24 mouse cellular contexts compared by ENCODE assay signal in genomic region chr2:17672156-17672555, GRCm38 (mm10). TPM values are rescaled to one million over a fixed set of nuclear protein-coding genes. Genes with fewer than 3 reads are reported as not detected.
DNase-seq lines count a peak whose midpoint lies in the region; ATAC-seq lines count a peak whose summit lies in the region.
"Had no signal": no experiment of that assay in that cellular context is flagged by ENCODE, and none has a peak within 500 bp of the region (broad histone marks: within the 10 kb centered on the region; RNA-seq: fewer than 3 reads in every experiment).

No protein-coding gene starts in this region.

- no peak for ATAC-seq in midbrain, embryonic 11.5 days (ENCODE audit: low FRiP score)
- ATAC-seq in intestine, embryonic 16.5 days: no peak
- ATAC-seq: forebrain, embryonic 13.5 days; forebrain, embryonic 15.5 days; forebrain, postnatal 0 days; Patski had no signal

- no peaks in the 10 kb centered on the region for H3K9me3 ChIP-seq in midbrain, embryonic 11.5 days (ENCODE audit: control insufficient read depth, low read length)
- H3K9me3 ChIP-seq in midbrain, embryonic 10.5 days (replicated peaks): no peaks in the 10 kb centered on the region
- no peaks in the 10 kb centered on the region for H3K9me3 ChIP-seq in intestine, embryonic 16.5 days (ENCODE audit: control insufficient read depth, low read length)
- H3K9me3 ChIP-seq: embryonic facial prominence, embryonic 10.5 days; embryonic facial prominence, embryonic 12.5 days; forebrain, embryonic 13.5 days; forebrain, embryonic 15.5 days; G1E had no signal

- H3K4me3 ChIP-seq in midbrain, embryonic 11.5 days (ENCODE audit: low read depth, low read length): no peak overlapping the region
- H3K4me3 ChIP-seq in midbrain, embryonic 10.5 days: no peak overlapping the region
- H3K4me3 ChIP-seq in intestine, embryonic 16.5 days (ENCODE audit: low read length): no peak overlapping the region
- H3K4me3 ChIP-seq: embryonic facial prominence, embryonic 10.5 days; embryonic facial prominence, embryonic 12.5 days; forebrain, embryonic 13.5 days; forebrain, embryonic 15.5 days had no signal

- 91% methylated on average over 10 of the region's 10 CpGs for WGBS in midbrain, embryonic 11.5 days
- WGBS in midbrain, embryonic 10.5 days: 94% methylated on average over 10 of the region's 10 CpGs
- 81% methylated on average over 10 of the region's 10 CpGs for WGBS in intestine, embryonic 16.5 days

- no peak overlapping the region for H3K4me2 ChIP-seq in midbrain, embryonic 11.5 days
- no peak overlapping the region for H3K4me2 ChIP-seq in intestine, embryonic 16.5 days (ENCODE audit: low read depth, low read length)
- H3K4me2 ChIP-seq: embryonic facial prominence, embryonic 12.5 days; forebrain, embryonic 13.5 days; forebrain, embryonic 15.5 days had no signal

- H3K9ac ChIP-seq in midbrain, embryonic 11.5 days (ENCODE audit: low read length): no peak overlapping the region
- H3K9ac ChIP-seq in intestine, embryonic 16.5 days (ENCODE audit: low read depth, low read length): no peak overlapping the region
- H3K9ac ChIP-seq: embryonic facial prominence, embryonic 12.5 days; forebrain, embryonic 13.5 days; forebrain, embryonic 15.5 days; forebrain, postnatal 0 days had no signal

- H3K36me3 ChIP-seq in midbrain, embryonic 11.5 days (ENCODE audit: control insufficient read depth, insufficient read depth, low read length): no peaks in the 10 kb centered on the region
- no peaks in the 10 kb centered on the region for H3K36me3 ChIP-seq in midbrain, embryonic 10.5 days
- no peaks in the 10 kb centered on the region for H3K36me3 ChIP-seq in intestine, embryonic 16.5 days (ENCODE audit: control insufficient read depth, insufficient read depth, low read length)
- H3K36me3 ChIP-seq: embryonic facial prominence, embryonic 10.5 days; embryonic facial prominence, embryonic 12.5 days; forebrain, embryonic 15.5 days; G1E had no signal

- no peak overlapping the region for H3K27ac ChIP-seq in midbrain, embryonic 11.5 days (ENCODE audit: low read depth, low read length)
- H3K27ac ChIP-seq in midbrain, embryonic 10.5 days (replicated peaks): no peak overlapping the region
- no peak overlapping the region for H3K27ac ChIP-seq in intestine, embryonic 16.5 days (ENCODE audit: low read length)
- H3K27ac ChIP-seq: embryonic facial prominence, embryonic 10.5 days; embryonic facial prominence, embryonic 12.5 days; forebrain, embryonic 13.5 days; forebrain, embryonic 15.5 days had no signal

- intact Hi-C loops in heart, postnatal 10 days (cut with DNase I): no loop called here

- DNase-seq in heart, adult 11 months: peak; percentile 55
- no peak for DNase-seq in heart, postnatal 10 days
- peak; percentile 59 for DNase-seq in midbrain, embryonic 11.5 days (ENCODE audit: low spot score, missing footprints)
- DNase-seq in midbrain, embryonic 10.5 days (ENCODE audit: low spot score): no peak
- DNase-seq in CD4-positive helper T cell, adult 2 months (ENCODE audit: low read depth, low spot score): peak; percentile 29
- peak; percentile 35 for DNase-seq in induced T-regulatory cell, adult 2 months (ENCODE audit: low read depth)
- no peak for DNase-seq in liver
- DNase-seq: adrenal gland, adult 8-10 months; adrenal gland, postnatal 14 days; adrenal gland, postnatal 36 days; cerebellum, adult 11-12 months; cerebellum, adult 2 months; cerebellum, adult 9-10 months; cerebellum, postnatal 10 days; cerebellum, postnatal 25 days; forebrain, postnatal 0 days had no signal

- H3K27me3 ChIP-seq in midbrain, embryonic 11.5 days (ENCODE audit: control insufficient read depth, insufficient read depth, low read length): peaks cover 7% of the 10 kb centered on the region; the same call in 1 of the 2 replicates
- H3K27me3 ChIP-seq in midbrain, embryonic 10.5 days (ENCODE audit: low read depth, poor library complexity, severe bottlenecking): peaks cover 38% of the 10 kb centered on the region
- H3K27me3 ChIP-seq in intestine, embryonic 16.5 days (replicated peaks; ENCODE audit: control insufficient read depth, insufficient read depth, low read length): no peaks in the 10 kb centered on the region
- H3K27me3 ChIP-seq: CH12.LX; embryonic facial prominence, embryonic 12.5 days; forebrain, embryonic 13.5 days; forebrain, embryonic 15.5 days; Patski had no signal

- peaks cover 19% of the 10 kb centered on the region for H3K4me1 ChIP-seq in midbrain, embryonic 11.5 days (ENCODE audit: control insufficient read depth, insufficient read depth, low read length)
- peaks cover 37% of the 10 kb centered on the region for H3K4me1 ChIP-seq in midbrain, embryonic 10.5 days
- no peaks in the 10 kb centered on the region for H3K4me1 ChIP-seq in intestine, embryonic 16.5 days (ENCODE audit: control insufficient read depth, insufficient read depth, low read length)
- H3K4me1 ChIP-seq: embryonic facial prominence, embryonic 12.5 days had no signal

RNA-seq across cellular contexts. Expression of gene Nebl, which starts 59.1 kb away (rescaled TPM):
- 100 to 1,000 TPM; 456 TPM for total RNA-seq in heart, postnatal 10 days (2021)
- polyA plus RNA-seq in midbrain, embryonic 11.5 days (2014; fragmentation: Nextera tagmentation; extraction: Ambion mirVana): 2.7 and 2.8 TPM in 2 replicates
- polyA plus RNA-seq in midbrain, embryonic 10.5 days (2016; fragmentation: Nextera tagmentation; extraction: Ambion mirVana): 3.3 and 4.4 TPM in 2 replicates
- 0.48 and 0.64 TPM in 2 replicates for polyA plus RNA-seq in intestine, embryonic 16.5 days (2015; fragmentation: Nextera tagmentation; extraction: Ambion mirVana)

Comparison
In these comparisons a context has a peak if more than half of its experiments do, and no peak if none do; other contexts are left out.
1. DNase-seq: peak in heart, adult 11 months (single experiment), midbrain, embryonic 11.5 days (single experiment), CD4-positive helper T cell, adult 2 months (single experiment) and induced T-regulatory cell, adult 2 months (single experiment); none in heart, postnatal 10 days (0 of 2), midbrain, embryonic 10.5 days (single experiment) and liver (single experiment).